Mouse (Mus musculus) brain, embryonic 14.5 days (tissue): ENCODE data around the gene Gpatch2l. TPM values are rescaled to one million over a fixed set of nuclear protein-coding genes. Genes with fewer than 3 reads are reported as not detected.

Source experiments
- DNase-seq: peaks from one replicate; pipeline ENCODE4 v3.0.0-alpha.2; 2011; ENCODE audit warnings: low read depth
- CTCF ChIP-seq: fragments of 200-500 bp; IDR thresholded peaks from 2 replicates; pipeline ENCODE4 v1.5.1; 2012; ENCODE audit warnings: inconsistent platforms, mild to moderate bottlenecking, moderate library complexity, borderline replicate concordance; ENCODE audit not compliant: insufficient read depth, insufficient read length; ENCODE audit errors: extremely low read depth
- POLR2A ChIP-seq: fragments of 200-500 bp; IDR thresholded peaks from 2 replicates; pipeline ENCODE4 v1.6.1; 2012; ENCODE audit warnings: mild to moderate bottlenecking, inconsistent platforms, borderline replicate concordance; ENCODE audit not compliant: poor library complexity, insufficient read depth, insufficient read length, severe bottlenecking; ENCODE audit errors: extremely low read depth
- polyA plus RNA-seq: library from polyadenylated mRNA; depleted of rRNA; stranded (reverse); fragments of >200 nt; gene quantifications from 2 replicates; pipeline ENCODE4 v1.2.3, GENCODE M21; 2012; rRNA removed

Gene Gpatch2l
- 24.3 and 26.3 TPM in 2 replicates for polyA plus RNA-seq

DNA sequence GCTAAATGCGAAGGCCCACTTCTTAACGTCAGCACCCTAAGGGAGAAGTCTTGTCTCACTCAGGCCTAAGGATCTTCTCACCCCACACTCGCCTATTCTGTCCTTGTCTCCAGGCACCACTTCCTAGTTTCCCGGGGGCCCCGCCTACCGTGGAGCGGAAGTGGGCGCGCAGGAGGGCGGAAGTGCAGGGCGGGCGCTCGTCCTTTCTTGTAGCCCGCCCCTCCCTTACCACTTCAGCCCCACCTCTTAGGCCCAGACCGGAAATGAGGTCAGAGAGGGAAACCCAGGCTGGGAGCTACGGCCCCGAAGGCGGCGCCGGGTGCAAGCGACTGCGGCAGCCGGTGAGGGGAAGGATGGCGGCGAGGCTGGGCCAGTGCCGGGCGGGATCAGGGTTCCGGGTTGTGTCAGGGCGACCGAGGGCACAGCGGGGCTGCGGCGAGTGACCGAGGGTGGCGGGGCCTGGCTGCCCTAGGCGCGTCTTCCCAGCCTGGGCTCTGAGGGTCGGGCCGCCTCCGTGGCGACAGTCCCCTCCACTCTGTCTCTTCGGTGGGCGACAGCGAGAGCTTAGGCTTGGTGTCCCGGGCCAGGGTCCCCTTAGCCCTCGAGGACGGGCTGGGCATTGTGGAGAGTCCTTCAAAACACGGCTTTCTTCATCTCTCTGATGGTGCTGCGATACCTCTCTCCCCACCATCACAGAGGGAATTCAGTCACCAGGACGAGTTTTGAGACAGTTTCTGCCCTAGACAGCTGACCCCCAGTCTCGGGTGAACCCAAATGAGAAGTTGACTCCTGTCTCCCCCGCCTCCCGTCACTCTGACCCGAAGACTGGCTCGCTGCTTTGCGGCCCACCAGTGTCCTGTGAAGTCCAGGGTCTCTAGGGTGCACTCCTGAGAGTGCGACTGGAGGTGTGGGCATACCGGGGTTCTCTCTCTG lies at the start of gene Gpatch2l:
Gene Gpatch2l (plus strand): TSS at position 255 of the 933 bp plus-strand sequence.
- peak; percentile 99 for DNase-seq
- no peak for TF ChIP-seq CTCF
- TF ChIP-seq POLR2A, result peak; percentile 91

DNA sequence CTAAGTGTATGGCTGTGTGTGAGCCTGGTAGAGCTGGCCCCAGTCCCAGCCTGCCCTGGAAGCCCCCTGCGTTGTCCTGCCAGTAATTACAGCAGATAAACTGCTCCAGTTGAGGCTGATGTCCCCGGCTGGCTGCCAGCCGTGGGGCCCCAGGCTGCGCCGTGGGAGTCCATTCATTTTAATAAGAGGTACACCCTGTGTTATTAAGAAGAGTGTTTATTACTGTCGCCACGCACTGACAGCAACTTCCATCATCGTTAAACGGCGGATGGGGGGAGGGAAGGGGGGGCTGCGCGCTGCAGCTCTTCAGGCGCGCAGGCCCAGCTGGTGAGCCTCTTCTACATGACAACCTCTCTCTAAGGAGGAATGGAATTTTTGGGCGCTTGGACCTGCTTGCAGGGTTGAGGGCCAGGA lies 49.6 kb upstream of the Gpatch2l start:
- peak; percentile 88 for DNase-seq
- TF ChIP-seq CTCF, result no peak
- no peak for TF ChIP-seq POLR2A

DNA sequence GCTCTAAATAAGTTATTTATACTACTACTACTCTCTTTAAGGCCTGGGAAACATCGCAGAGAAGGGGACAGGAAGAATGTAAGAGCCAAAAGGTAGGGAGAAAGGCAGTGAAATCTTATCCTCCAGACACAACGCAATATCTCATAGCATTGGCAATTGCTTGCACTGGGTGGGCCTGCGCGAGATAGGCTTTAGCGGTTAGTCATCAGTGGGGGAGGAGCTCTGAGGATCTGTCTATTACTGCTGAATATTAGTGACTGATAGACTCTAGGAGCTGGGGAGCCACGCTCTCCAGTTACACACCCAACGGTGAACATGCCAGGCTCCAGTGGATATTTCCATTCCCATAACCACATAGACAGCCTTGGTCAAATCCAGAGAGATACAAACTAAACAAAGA lies 44.7 kb upstream of the Gpatch2l start:
- DNase-seq, result no peak
- no peak for TF ChIP-seq CTCF
- TF ChIP-seq POLR2A, result no peak

DNA sequence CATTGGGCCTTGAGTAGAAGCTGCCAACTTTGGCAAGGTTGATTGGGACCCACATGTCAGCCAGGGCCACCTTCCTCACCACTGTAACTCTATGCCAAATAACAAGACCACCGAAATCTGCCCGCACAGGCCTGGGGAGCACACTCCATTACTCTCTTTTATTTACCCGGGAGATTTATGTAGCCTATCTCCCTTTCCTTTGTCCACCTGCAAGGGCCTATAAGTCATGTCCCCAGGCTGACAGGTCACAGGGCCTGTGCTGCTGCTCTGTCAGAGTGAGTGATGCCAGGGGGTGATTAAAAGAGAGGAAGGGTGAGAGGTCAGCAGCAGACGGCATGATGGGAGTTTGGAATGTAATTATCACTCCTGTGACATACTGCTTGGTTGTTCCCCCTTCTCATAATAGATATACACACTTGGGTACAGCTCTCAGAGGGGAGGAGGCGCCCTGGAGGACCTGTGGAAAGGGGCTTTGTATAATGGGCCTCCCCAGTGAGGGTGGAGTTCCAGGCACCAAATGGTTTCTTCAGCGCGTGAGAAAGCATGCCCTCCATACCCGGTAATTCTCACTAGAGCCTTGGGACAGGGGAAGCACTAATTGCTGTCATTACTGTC lies 38.1 kb upstream of the Gpatch2l start:
- no peak for DNase-seq
- no peak for TF ChIP-seq POLR2A
- no peak for TF ChIP-seq CTCF

DNA sequence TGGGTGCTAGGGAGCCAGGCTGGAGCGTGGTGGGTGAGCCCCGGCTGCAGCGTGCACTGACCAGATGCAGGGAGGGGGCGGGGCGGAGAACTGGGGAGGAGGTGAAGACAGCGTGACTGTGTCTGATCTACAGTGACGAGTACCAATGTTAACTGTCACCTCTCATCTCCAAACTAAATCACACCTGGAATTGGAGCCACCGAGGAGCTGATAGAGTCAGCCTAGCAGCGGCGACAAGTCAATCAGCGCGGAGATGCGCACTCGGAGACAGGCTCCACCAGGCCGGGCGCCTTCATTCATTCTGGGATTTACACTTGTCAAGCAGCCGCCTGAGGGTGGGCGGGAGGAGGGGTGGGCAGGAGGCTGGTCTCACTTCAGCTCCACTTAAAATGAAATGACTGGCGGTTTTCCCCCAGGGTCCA lies 30.5 kb upstream of the Gpatch2l start:
- no peak for TF ChIP-seq CTCF
- peak; percentile 63 for DNase-seq

DNA sequence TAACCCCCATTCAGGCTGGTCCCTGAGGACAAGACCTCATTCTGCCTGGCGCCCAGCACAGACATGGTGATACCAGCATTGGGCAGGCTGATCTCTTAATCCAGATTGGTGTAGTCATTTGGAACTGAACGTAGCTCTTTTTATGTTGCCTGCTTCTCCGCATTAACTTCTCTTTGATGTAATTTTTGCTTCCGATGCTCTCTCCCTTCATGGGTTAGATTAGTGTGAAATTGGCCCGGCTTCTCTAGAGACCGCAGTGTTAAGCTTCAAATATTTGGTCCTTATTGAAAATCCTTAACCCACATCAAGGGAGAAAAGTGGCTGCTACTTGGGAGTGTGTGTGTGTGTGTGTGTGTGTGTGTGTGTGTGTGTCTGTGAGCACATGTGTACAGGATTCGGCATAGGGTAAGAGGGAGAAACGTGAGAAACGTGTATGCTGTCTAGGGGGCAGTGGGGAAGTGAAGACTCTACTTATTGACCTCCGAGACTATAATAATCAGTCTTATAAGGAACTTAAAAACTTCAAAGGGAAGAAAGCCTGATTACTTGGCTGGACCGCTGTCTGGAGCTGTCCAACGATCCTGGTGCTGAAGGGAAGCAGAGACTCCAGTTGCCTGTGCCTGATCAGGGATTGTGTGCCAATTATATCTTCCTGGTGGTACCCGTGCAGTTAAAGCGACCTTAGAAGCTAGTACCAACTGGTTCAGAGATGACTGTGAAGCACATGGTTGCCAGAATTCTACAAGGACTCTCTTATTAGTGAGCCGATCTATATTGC lies 28.8 kb upstream of the Gpatch2l start:
- TF ChIP-seq POLR2A (no peak), CTCF (no peak)
- peak; percentile 72 for DNase-seq

DNA sequence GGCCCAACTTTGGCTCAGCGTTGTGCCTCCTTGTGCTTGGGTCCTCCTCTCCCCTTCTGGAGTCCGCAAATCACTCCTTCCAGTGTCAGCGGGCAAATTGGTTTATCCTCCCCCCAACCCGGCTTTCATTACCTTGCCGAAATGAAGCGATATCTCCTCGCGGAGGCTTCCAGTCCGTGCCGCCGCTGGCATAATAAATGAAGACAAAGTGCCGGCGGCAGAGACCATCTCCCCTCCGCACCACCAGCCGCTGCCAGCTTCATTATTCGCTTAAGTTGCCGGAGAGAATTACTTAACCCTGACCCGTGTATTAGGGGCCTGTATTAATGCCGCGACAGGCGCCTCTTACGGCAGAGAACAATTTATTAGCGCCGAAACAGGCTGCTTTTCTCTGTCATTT lies 27.5 kb upstream of the Gpatch2l start:
- DNase-seq, result peak; percentile 70
- TF ChIP-seq CTCF (no peak), POLR2A (no peak)

DNA sequence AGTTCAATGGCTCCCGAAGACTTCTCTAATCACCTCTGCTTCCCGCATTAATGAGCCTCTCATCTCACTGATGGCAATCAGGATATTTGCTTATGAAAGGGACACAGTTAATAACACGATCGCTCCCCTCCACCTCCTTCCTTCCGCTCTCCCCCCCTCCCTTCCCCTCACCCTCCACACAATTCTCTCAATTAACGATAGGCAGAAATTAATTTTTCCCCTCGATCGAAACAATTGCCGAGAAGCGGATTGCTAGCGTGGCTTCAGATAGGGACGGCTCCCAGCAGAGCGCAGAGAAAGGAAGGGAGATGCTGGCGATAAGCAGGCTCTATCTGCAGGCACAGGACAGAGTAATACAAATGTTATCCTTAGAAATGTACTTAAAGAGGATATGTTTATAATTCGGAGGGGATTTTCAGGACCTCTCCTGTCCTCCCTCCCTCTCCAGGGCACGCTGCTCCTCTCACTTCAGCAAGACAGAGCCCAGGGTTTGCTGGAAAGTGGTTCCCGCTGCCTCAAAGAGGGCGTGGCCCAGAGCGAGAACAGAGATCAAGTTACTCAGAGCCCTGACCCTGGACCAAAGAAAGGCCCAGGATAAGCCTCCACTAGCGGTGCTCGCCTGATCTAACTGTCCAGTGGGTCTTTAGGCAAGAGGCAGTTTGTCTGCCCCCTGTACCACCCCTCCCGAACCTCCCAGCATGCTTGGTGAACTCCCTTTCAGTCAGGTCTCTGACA lies 24.8 kb upstream of the Gpatch2l start:
- DNase-seq, result peak; percentile 81

DNA sequence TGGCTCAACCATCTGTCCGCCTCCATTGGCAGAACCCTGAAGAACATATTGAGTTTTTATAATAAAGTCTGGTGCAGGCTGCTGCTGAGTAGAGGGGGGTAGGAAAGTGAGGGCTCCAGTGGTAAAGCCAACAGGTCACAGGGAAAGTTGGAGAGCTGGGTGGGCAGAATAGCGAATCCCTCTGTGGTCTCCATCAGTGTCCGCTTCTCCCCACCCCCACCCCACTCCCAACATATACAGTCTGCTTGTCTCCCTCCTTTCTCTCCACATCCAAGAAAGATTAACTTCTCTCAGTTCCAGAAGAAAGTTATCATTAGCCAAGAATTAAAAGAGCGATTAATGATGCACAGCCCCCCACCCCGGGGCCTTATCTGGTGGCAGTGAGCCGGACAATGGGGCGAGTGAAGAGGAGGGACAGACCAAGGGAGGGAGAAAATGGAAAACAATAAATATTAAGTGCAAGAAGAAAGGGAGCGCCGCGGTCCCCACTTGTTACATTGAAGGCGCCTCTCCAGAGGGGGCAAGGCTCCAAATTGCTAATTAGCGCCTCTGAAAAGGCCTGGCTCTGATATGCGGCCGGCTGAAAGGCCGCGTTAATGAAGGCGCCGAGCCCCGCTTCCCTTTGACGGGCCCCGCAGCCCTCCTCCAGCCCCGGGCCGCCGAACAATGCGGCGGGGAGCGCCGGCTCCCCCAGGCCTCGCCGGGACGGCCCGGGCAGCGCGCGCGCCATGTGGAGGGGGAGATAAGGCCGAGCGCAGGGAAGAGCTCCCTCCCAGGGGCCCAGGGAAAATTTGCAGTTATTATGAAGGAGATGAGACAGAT lies 21.2 kb upstream of the Gpatch2l start:
- TF ChIP-seq CTCF (no peak), POLR2A (0 out of 2 replicates have a peak, but pooled peaks have one; percentile 17)
- DNase-seq, result peak; percentile 95

More for the DNA sequence above, 24.8 kb upstream of the Gpatch2l start:
- no peak for TF ChIP-seq POLR2A
- TF ChIP-seq CTCF, result no peak
